Mouse (Mus musculus): ENCODE results near the gene Ino80.

GRCm38 (mm10) chr2:119388266-119388665, 89.2 kb downstream of the Ino80 start:
- TF ChIP-seq POLR2A (IDR thresholded peaks at IDR 0.05; ENCODE audit: extremely low read depth, insufficient read depth, low read length) (no peak), CTCF (IDR thresholded peaks at IDR 0.05; ENCODE audit: low read depth, low read length) (no peak)
